Mouse (Mus musculus): ENCODE results near the gene Clasp1. TPM values are rescaled to one million over a fixed set of nuclear protein-coding genes. Genes with fewer than 3 reads are reported as not detected.
A peak's percentile ranks its signal among the peaks of the same experiment; 100 is the strongest.
"Not testable (repeated sequence)": the region's sequence is repeated elsewhere in the genome, so short reads cannot be mapped to it uniquely, and the experiment has no call there.

Gene Clasp1
- polyA plus RNA-seq, 1 experiment, result 160 TPM

DNA sequence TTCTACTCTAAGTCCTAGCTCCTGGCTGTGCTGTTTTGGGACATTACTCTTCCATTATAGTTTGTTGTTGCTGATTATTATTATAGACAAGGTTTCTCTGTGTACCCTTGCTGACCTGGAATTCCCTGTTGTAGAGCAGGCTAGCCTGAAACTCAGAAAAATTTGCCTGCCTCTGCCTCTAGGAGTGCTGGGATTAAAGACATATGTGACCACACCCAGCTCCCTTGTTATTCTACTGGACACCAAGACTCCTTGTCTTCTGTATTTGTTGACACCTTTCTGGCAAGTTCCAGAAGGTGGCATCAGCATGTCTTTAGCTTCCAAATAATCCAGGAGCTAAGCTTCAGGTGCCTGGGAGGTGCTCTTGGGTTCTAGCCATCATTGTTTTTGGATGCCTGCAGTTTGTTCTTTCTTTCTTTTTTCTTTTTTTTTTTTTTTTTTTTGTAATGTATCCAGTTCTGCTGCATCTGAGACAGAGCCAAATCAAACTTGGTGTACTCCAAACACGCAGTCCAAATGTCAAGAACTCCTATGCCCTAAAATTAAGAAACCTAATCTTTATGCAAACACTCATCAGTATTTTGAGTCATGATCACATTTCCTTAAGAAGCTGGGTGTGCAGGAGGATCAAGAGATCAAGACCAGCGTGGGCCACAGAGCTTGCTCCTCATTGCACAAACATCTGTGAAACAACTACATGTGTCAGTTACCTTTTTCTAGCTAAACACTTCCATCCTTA lies 208.8 kb downstream of the Clasp1 start:
- no peak overlapping the region for H3K27ac ChIP-seq (ENCODE audit: insufficient read depth, low read depth, low read length)
- no peaks in the 10 kb centered on the region for H3K4me1 ChIP-seq (ENCODE audit: control insufficient read depth, insufficient read depth, low read length)
- TF ChIP-seq POLR2A (IDR thresholded peaks at IDR 0.05; ENCODE audit: insufficient read depth, low read depth, low read length), result no peak
- TF ChIP-seq CTCF (IDR thresholded peaks at IDR 0.05; ENCODE audit: insufficient read depth, low read depth, low read length), result no peak
- H3K4me3 ChIP-seq (ENCODE audit: insufficient read depth, low read depth, low read length), result no peak overlapping the region
- WGBS, result 82% methylated on average over 2 of the region's 2 CpGs

DNA sequence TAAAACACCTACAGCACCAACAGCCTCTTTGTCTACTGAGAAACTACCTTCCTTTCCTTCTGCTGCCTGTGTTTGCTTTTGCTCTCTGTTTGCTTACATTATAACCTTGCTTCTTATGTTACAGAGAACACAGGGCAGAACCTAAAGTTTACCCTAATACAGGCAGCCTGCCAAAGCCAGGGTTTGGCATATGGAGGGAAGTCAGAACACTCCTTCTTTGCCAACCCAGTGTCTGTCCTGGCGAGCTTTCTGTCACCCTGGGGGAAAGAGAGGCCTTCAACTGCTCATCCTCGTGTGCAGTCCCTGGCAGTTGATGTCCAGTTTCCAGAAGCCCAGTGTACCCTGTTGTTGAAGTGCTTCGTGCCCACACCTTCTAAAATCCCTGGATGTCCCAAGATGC lies 209.5 kb downstream of the Clasp1 start:
- Histone ChIP-seq H3K4me1 (ENCODE audit: control insufficient read depth, insufficient read depth, low read length) (no peaks in the 10 kb centered on the region), H3K4me3 (ENCODE audit: insufficient read depth, low read depth, low read length) (no peak overlapping the region), H3K27ac (ENCODE audit: insufficient read depth, low read depth, low read length) (no peak overlapping the region)
- TF ChIP-seq POLR2A (IDR thresholded peaks at IDR 0.05; ENCODE audit: insufficient read depth, low read depth, low read length) (no peak), CTCF (IDR thresholded peaks at IDR 0.05; ENCODE audit: insufficient read depth, low read depth, low read length) (no peak)
- 86% methylated on average over 3 of the region's 3 CpGs for WGBS

DNA sequence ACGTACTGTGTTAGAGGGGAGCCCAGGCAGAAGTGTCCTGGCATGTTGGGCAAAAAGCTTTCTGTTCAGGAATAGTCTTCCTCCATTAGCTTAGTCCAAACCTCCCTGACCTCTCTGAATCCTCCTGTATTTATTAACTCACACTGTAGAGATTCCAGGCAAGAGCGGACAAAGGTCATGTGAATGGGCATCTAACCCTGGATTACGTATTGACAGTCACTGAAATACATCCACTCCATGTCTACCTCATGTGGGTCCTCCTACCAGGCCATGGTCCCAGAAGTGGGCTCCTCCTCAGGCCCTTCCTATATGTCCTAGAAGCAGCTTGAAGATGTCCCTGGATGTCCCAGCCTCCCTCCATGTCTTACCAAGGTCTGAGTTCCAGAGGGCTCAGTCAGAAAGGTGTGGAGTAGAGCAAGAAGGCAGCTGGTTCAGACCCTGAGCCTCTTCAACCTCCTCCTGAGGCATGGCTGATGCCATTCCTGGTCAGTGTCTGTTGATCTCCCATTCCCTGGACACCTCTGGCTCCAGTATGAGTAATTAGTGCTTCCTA lies 224.8 kb downstream of the Clasp1 start:
- 78% methylated on average over 3 of the region's 3 CpGs for WGBS
- Histone ChIP-seq H3K4me3 (ENCODE audit: insufficient read depth, low read depth, low read length) (no peak overlapping the region), H3K4me1 (ENCODE audit: control insufficient read depth, insufficient read depth, low read length) (no peaks in the 10 kb centered on the region), H3K27ac (ENCODE audit: insufficient read depth, low read depth, low read length) (no peak overlapping the region)
- TF ChIP-seq CTCF (IDR thresholded peaks at IDR 0.05; ENCODE audit: insufficient read depth, low read depth, low read length) (no peak), POLR2A (IDR thresholded peaks at IDR 0.05; ENCODE audit: insufficient read depth, low read depth, low read length) (no peak)

DNA sequence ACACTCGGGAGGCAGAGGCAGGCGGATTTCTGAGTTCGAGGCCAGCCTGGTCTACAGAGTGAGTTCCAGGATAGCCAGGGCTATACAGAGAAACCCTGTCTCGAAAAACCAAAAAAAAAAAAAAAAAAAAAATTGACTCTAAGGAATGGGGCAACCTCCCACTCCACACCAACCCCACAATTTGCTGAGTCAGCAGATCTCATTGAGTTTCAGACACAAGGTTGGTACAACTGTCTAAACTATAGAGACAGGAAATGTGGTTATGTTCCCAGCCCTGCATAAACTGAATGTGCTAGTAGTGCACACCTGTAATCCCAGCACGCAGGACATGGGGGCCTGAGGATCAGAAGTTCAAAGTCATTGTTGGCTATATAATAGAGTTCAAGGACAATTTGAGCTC lies 232.2 kb downstream of the Clasp1 start:
- H3K4me1 ChIP-seq (ENCODE audit: control insufficient read depth, insufficient read depth, low read length); H3K4me3 ChIP-seq (ENCODE audit: insufficient read depth, low read depth, low read length); H3K27ac ChIP-seq (ENCODE audit: insufficient read depth, low read depth, low read length): not testable (repeated sequence)
- WGBS, result 83% methylated on average over 5 of the region's 5 CpGs

DNA sequence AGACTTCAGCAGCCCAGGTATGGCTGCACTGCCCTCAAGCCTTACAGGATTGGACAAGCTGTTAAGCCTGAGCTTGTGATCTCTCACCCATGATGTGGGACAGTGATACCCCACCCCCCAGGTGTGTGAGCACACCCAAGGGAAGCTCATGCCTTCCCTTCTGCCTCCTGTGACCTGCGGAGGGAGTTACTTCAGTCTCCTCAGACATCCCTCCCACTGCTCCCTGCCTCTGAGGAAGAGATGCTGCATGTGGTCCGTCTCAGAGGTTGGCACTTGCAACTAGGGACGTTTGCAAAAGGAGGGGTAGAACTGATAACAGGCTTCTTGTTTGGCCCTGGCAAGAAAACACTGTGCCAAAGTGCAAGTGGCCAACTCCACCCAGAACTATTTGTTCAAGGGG lies 234.0 kb downstream of the Clasp1 start:
- no peak for TF ChIP-seq CTCF (IDR thresholded peaks at IDR 0.05; ENCODE audit: insufficient read depth, low read depth, low read length)
- WGBS, result 48% methylated on average over 3 of the region's 3 CpGs
- H3K4me1 ChIP-seq (ENCODE audit: control insufficient read depth, insufficient read depth, low read length), result peaks cover 5% of the 10 kb centered on the region
- no peak overlapping the region for H3K4me3 ChIP-seq (ENCODE audit: insufficient read depth, low read depth, low read length)
- no peak overlapping the region for H3K27ac ChIP-seq (ENCODE audit: insufficient read depth, low read depth, low read length)

DNA sequence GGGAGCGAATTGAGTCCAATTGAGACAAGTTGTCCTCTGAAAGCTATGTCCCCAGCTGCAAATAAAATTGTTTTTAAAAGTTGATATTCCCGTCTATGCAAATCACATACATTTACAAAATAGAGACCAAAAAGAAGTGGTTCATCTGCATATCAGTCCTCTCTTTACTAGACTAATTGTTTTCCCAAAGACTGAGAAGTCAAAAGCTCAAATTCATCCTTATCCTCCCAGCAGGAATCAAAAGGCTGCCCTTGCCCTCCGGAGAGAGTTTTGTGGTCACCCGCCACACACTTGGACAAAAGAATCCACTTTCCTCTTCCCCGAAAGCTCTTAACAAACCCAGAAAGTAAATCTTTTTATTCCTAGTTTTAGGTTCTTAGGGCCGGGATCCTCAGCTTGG lies 236.6 kb downstream of the Clasp1 start:
- 66% methylated on average over 6 of the region's 6 CpGs for WGBS
- Histone ChIP-seq H3K27ac (ENCODE audit: insufficient read depth, low read depth, low read length) (no peak overlapping the region), H3K4me3 (ENCODE audit: insufficient read depth, low read depth, low read length) (no peak overlapping the region), H3K4me1 (ENCODE audit: control insufficient read depth, insufficient read depth, low read length) (peaks cover 10% of the 10 kb centered on the region)
- TF ChIP-seq POLR2A (IDR thresholded peaks at IDR 0.05; ENCODE audit: insufficient read depth, low read depth, low read length), result no peak
- no peak for TF ChIP-seq CTCF (IDR thresholded peaks at IDR 0.05; ENCODE audit: insufficient read depth, low read depth, low read length)

DNA sequence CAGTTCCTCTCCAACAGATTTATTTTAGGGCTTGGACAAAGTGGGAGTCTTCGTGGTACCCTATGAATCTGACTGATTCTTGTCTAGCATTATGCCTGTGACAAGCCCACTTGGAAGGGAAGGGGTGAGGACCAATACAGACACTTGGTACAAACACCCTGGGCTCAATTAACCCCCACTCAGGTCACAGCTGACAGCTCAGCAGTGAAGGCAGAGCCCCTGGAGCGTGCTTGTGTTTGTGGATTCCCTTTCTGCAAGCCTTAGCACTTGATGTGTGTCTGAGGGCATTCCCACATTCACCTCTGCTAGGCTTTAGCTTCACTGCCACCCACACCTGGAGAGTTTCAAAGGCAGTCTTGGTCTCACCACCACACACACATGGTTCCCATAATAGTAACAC lies 237.1 kb downstream of the Clasp1 start:
- 77% methylated on average over 2 of the region's 2 CpGs for WGBS
- H3K4me3 ChIP-seq (ENCODE audit: insufficient read depth, low read depth, low read length), result no peak overlapping the region
- H3K4me1 ChIP-seq (ENCODE audit: control insufficient read depth, insufficient read depth, low read length), result peaks cover 10% of the 10 kb centered on the region
- no peak for TF ChIP-seq POLR2A (IDR thresholded peaks at IDR 0.05; ENCODE audit: insufficient read depth, low read depth, low read length)
- no peak for TF ChIP-seq CTCF (IDR thresholded peaks at IDR 0.05; ENCODE audit: insufficient read depth, low read depth, low read length)
- no peak overlapping the region for H3K27ac ChIP-seq (ENCODE audit: insufficient read depth, low read depth, low read length)

DNA sequence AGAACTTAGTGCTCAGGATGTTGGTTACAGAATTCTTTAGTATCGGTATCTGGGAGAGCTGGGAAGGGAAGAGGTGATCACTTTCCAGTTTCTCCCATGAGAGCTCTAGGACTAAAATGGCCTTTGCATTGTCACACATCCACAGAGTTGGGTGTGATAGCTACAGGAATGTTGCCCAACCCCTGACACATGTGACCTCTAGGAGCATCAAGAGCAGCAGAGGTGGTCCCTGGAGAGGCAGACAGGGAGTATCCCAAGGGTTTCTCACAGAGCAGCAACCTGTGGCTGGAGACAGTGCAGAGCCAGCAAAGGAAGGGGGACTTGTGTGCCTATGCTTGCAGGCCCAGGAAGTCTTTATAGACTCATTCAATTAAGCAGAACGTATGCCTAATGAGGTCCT lies 237.6 kb downstream of the Clasp1 start:
- WGBS, result 94% methylated on average over 2 of the region's 2 CpGs
- TF ChIP-seq CTCF (IDR thresholded peaks at IDR 0.05; ENCODE audit: insufficient read depth, low read depth, low read length) (no peak), POLR2A (IDR thresholded peaks at IDR 0.05; ENCODE audit: insufficient read depth, low read depth, low read length) (no peak)
- H3K4me3 ChIP-seq (ENCODE audit: insufficient read depth, low read depth, low read length), result no peak overlapping the region
- no peak overlapping the region for H3K27ac ChIP-seq (ENCODE audit: insufficient read depth, low read depth, low read length)
- peaks cover 10% of the 10 kb centered on the region for H3K4me1 ChIP-seq (ENCODE audit: control insufficient read depth, insufficient read depth, low read length)

DNA sequence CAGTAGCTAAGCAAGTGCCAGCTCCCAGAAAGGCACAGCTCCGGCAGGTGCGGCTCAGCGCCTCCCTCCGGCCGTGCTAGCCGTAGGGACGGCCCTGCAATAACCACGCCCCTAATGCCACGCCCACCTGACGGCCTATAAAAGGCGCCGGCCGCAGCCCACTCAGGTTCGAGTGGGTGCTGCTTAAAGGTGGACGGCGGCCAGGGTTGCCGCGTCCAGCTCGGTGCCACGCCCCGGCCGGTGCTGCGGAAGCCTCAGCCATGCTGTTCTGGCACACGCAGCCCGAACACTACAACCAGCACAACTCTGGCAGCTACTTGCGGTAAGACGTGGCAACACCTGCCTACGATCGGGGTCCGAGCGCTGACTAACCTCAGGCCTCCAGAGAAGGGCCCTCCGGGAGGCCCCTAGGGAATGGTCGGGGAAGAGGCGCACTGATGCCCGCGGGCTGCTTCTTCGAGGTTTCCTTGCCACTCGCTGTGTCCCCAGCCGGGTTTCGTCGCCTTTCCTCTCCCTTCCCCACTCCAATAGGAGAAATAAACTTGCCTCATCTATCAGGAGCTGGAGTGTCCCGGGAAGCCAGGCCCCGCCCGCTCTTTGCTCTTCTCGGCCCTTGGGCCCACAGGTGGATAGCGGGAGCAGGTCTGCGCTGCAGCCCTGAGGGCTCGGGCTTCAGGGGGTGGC lies 239.1 kb downstream of the Clasp1 start, which contains the start of gene Tfcp2l1:
Gene Tfcp2l1, plus strand, starts transcription at position 165 of the 684 bp plus-strand sequence.
- Histone ChIP-seq H3K4me3 (ENCODE audit: insufficient read depth, low read depth, low read length) (peak within 1 kb of the TSS; percentile 39), H3K4me1 (ENCODE audit: control insufficient read depth, insufficient read depth, low read length) (peaks cover 10% of the 10 kb centered on the region), H3K27ac (ENCODE audit: insufficient read depth, low read depth, low read length) (no peak within 1 kb of the TSS)
- no peak for TF ChIP-seq POLR2A (IDR thresholded peaks at IDR 0.05; ENCODE audit: insufficient read depth, low read depth, low read length)
- TF ChIP-seq CTCF (IDR thresholded peaks at IDR 0.05; ENCODE audit: insufficient read depth, low read depth, low read length), result no peak; the same call in 1 of the 2 replicates
- 1% methylated on average over 48 of the region's 48 CpGs for WGBS

Measured in olfactory bulb, adult 2 months (tissue).